Mouse (Mus musculus): Measurements from ENCODE around the gene Rad51d.

- no peak for TF ChIP-seq CTCF (IDR thresholded peaks at IDR 0.05)
- TF ChIP-seq EP300 (IDR thresholded peaks at IDR 0.05) = no peak
Observed at GRCm38 (mm10) chr11:82883180-82883579, 7.2 kb downstream of the Rad51d start.

Measured in lung, postnatal 0 days (tissue).